Mouse (Mus musculus) MEL (cell line): Measurements from ENCODE around the gene Bahcc1. TPM values are rescaled to one million over a fixed set of nuclear protein-coding genes. Genes with fewer than 3 reads are reported as not detected.

Source experiments
- DNase-seq: peaks from one replicate; pipeline ENCODE4 v3.0.0; 2011; ENCODE audit warnings: low read depth, low spot score
- H3K27ac ChIP-seq: 2 replicates; pipeline ENCODE4 v1.5.1; 2012; ENCODE audit warnings: low read depth, mild to moderate bottlenecking, control low read depth, low read length, moderate library complexity; ENCODE audit not compliant: control insufficient read depth
- H3K27me3 ChIP-seq, 2 experiments: fragments of 150-350 bp in 1 of 2; sonication (generic) in 1 of 2; 2 replicates each; pipeline ENCODE4 v1.6.1; 2012; ENCODE audit warnings: low read length in 2 of 2, mild to moderate bottlenecking in 2 of 2, improper control_type of control experiment in 1 of 2, moderate library complexity in 1 of 2; ENCODE audit not compliant: insufficient read depth in 2 of 2, control insufficient read depth in 1 of 2
- H3K36me3 ChIP-seq, 2 experiments: 2 replicates each; pipeline ENCODE4 v1.6.1; 2012 to 2014; ENCODE audit warnings: low read length in 2 of 2, improper control_type of control experiment in 1 of 2, inconsistent platforms in 1 of 2, mild to moderate bottlenecking in 1 of 2; ENCODE audit not compliant: insufficient read depth in 2 of 2, control insufficient read depth in 1 of 2
- H3K4me1 ChIP-seq, 2 experiments: fragments of 150-350 bp in 1 of 2; sonication (generic) in 1 of 2; 2 replicates each; pipeline ENCODE4 v1.6.1; 2012; ENCODE audit warnings: low read length in 2 of 2, improper control_type of control experiment in 1 of 2, mild to moderate bottlenecking in 1 of 2; ENCODE audit not compliant: insufficient read depth in 2 of 2, control insufficient read depth in 1 of 2
- H3K4me3 ChIP-seq, 2 experiments: fragments of 150-350 bp in 1 of 2; sonication (generic) in 1 of 2; 2 replicates each; pipeline ENCODE4 v1.5.1; 2012; ENCODE audit warnings: low read depth in 2 of 2, low read length in 2 of 2, mild to moderate bottlenecking in 2 of 2, moderate library complexity in 2 of 2, control low read depth in 1 of 2, improper control_type of control experiment in 1 of 2; ENCODE audit not compliant: control insufficient read depth in 1 of 2, insufficient read depth in 1 of 2
- H3K79me2 ChIP-seq: 2 replicates; pipeline ENCODE4 v1.6.1; 2012; ENCODE audit warnings: mild to moderate bottlenecking, low read length, moderate library complexity; ENCODE audit not compliant: control insufficient read depth, poor library complexity, insufficient read depth
- H3K9ac ChIP-seq: 2 replicates; pipeline ENCODE4 v1.6.1; 2012; ENCODE audit warnings: low read depth, mild to moderate bottlenecking, control low read depth, low read length, moderate library complexity; ENCODE audit not compliant: control insufficient read depth, poor library complexity, severe bottlenecking
- H3K9me3 ChIP-seq: fragments of 150-350 bp; sonication (generic); replicated peaks from 2 replicates; pipeline ENCODE4 v1.6.1; 2012; ENCODE audit warnings: mild to moderate bottlenecking, low read length, improper control_type of control experiment, moderate library complexity; ENCODE audit not compliant: insufficient read depth
- BHLHE40 ChIP-seq: IDR thresholded peaks from 2 replicates; pipeline ENCODE4 v1.6.1; 2012; ENCODE audit warnings: low read depth, mild to moderate bottlenecking, inconsistent platforms, low read length, improper control_type of control experiment, borderline replicate concordance
- E2F4 ChIP-seq: IDR thresholded peaks from 2 replicates; pipeline ENCODE4 v1.6.1; 2011; ENCODE audit warnings: low read depth, low read length, improper control_type of control experiment, borderline replicate concordance
- ETS1 ChIP-seq: IDR thresholded peaks from 2 replicates; pipeline ENCODE4 v1.6.1; 2012; ENCODE audit warnings: low read depth, mild to moderate bottlenecking, inconsistent platforms, low read length, improper control_type of control experiment, moderate library complexity
- GATA1 ChIP-seq: IDR thresholded peaks from 2 replicates; pipeline ENCODE4 v1.6.1; 2011; ENCODE audit warnings: low read depth, low read length, improper control_type of control experiment
- NELFE ChIP-seq: IDR thresholded peaks from 2 replicates; pipeline ENCODE4 v1.6.1; 2011; ENCODE audit warnings: low read depth, low read length, improper control_type of control experiment
- NRF1 ChIP-seq: IDR thresholded peaks from 2 replicates; pipeline ENCODE4 v1.6.1; 2014; ENCODE audit warnings: low read depth, mild to moderate bottlenecking, inconsistent platforms, low read length, improper control_type of control experiment, moderate library complexity; ENCODE audit not compliant: poor library complexity, insufficient read depth, severe bottlenecking
- POLR2AphosphoS2 ChIP-seq: IDR thresholded peaks from 2 replicates; pipeline ENCODE4 v1.6.1; 2011; ENCODE audit warnings: low read length, improper control_type of control experiment
- RAD21 ChIP-seq: IDR thresholded peaks from 2 replicates; pipeline ENCODE4 v1.6.1; 2011; ENCODE audit warnings: mild to moderate bottlenecking, low read depth, low read length, improper control_type of control experiment
- TBP ChIP-seq: IDR thresholded peaks from 2 replicates; pipeline ENCODE4 v1.8.0; 2011; ENCODE audit warnings: low read depth, low read length, improper control_type of control experiment
- TCF12 ChIP-seq: IDR thresholded peaks from 2 replicates; pipeline ENCODE4 v1.6.1; 2014; ENCODE audit warnings: low read depth, mild to moderate bottlenecking, inconsistent platforms, low read length, improper control_type of control experiment, moderate library complexity
- UBTF ChIP-seq: IDR thresholded peaks from 2 replicates; pipeline ENCODE4 v1.6.1; 2012; ENCODE audit warnings: low read depth, mild to moderate bottlenecking, inconsistent platforms, low read length, improper control_type of control experiment, moderate library complexity, borderline replicate concordance; ENCODE audit not compliant: insufficient read depth
- USF1 ChIP-seq: IDR thresholded peaks from 2 replicates; pipeline ENCODE4 v1.6.1; 2014; ENCODE audit warnings: low read depth, mild to moderate bottlenecking, inconsistent platforms, low read length, improper control_type of control experiment, moderate library complexity
- ZC3H11A ChIP-seq: IDR thresholded peaks from 2 replicates; pipeline ENCODE4 v1.6.1; 2012; ENCODE audit warnings: low read depth, mild to moderate bottlenecking, inconsistent platforms, low read length, improper control_type of control experiment
- ZKSCAN1 ChIP-seq: IDR thresholded peaks from 2 replicates; pipeline ENCODE4 v1.6.1; 2012; ENCODE audit warnings: low read depth, mild to moderate bottlenecking, inconsistent platforms, low read length, improper control_type of control experiment, moderate library complexity
- ZMIZ1 ChIP-seq: IDR thresholded peaks from 2 replicates; pipeline ENCODE4 v1.6.1; 2012; ENCODE audit warnings: low read depth, mild to moderate bottlenecking, inconsistent platforms, low read length, improper control_type of control experiment, moderate library complexity
- polyA plus RNA-seq, 2 experiments: library from polyadenylated mRNA; stranded (reverse) in 1 of 2; unstranded in 1 of 2; fragments of >175 nt in 1 of 2; fragments of >200 nt in 1 of 2; gene quantifications; 2 replicates each; pipeline versions ENCODE4 v1.2.1 to v1.2.4; 2012; ENCODE audit warnings: low replicate concordance in 2 of 2, low read depth in 1 of 2; ENCODE audit not compliant: insufficient read length in 2 of 2, insufficient read depth in 1 of 2, missing spikeins in 1 of 2
- total RNA-seq: library from RNA; depleted of rRNA; stranded (reverse); fragments of 300-350 nt; gene quantifications from 2 replicates; pipeline ENCODE4 v1.2.3, GENCODE M21; 2012

Bahcc1 gene
- total and polyA plus RNA-seq, 3 experiments: 0.04 to 0.26 TPM; not detected in 1

- no peaks in the 10 kb centered on the region for H3K79me2 ChIP-seq
- no peaks in the 10 kb centered on the region; a peak in 2 of 4 replicates for H3K36me3 ChIP-seq
- no peaks in the 10 kb centered on the region for H3K9me3 ChIP-seq
- H3K27ac ChIP-seq: no peak overlapping the region
- TF ChIP-seq ZKSCAN1 (no peak), NRF1 (no peak), RAD21 (no peak), USF1 (no peak), POLR2AphosphoS2 (no peak), UBTF (no peak), GATA1 (no peak), TBP (no peak), NELFE (no peak)
- TF ChIP-seq, all 39 proteins: peak for 0
- no peak overlapping the region for H3K4me3 ChIP-seq
- no peak overlapping the region for H3K9ac ChIP-seq
- H3K27me3 ChIP-seq: peaks cover 8 to 13% of the 10 kb centered on the region in 2 experiments
- DNase-seq: no peak
- H3K4me1 ChIP-seq: peaks cover 0 to 13% of the 10 kb centered on the region in 2 experiments; a peak in 2 of 4 replicates
These were observed 11.6 kb upstream of the Bahcc1 start for GRCm38 (mm10) chr11:120220963-120221827.

DNA sequence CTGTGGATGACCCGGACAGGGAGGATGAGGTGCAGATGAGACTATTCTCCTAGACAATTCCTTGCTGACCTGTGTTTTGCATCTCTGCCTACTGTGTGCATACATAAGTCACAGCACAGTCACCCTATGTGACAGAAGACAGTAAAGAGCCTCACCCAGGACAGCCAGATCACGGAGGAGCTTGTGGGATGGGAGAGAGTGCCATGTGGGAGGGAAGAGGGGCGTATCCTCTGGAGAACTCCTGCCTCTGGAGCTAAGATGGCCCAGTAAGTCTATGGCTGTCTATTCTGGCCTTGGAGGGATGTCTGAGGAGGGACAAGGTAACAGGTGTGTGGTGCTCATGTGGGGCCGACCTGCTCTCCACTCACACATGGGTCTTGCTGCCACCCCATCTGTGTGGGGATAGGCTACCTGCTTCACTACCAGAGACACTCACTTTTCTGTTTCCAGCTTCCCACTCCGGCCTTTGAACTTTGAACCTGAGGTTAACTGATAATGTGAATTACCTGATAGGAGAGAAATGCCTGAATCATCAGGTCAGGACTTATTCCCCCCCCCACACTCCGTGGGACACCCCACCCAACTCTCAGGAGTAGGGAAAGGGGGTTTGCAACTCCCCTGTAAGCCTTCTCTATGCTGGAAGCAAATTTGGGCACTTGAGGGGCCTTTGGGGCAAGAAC, 10.2 kb upstream of the Bahcc1 start:
- Histone ChIP-seq H3K4me3 (no peak overlapping the region), H3K9me3 (no peaks in the 10 kb centered on the region), H3K27ac (no peak overlapping the region), H3K9ac (no peak overlapping the region), H3K27me3 (peaks cover 8 to 13% of the 10 kb centered on the region in 2 experiments), H3K36me3 (no peaks in the 10 kb centered on the region; a peak in 2 of 4 replicates), H3K79me2 (no peaks in the 10 kb centered on the region), H3K4me1 (peaks cover 0 to 13% of the 10 kb centered on the region in 2 experiments; a peak in 2 of 4 replicates)
- no peak for DNase-seq
- TF ChIP-seq TBP: no peak
- TF ChIP-seq NELFE: no peak
- TF ChIP-seq UBTF: no peak
- no peak for TF ChIP-seq NRF1
- no peak for TF ChIP-seq ZC3H11A
- TF ChIP-seq E2F4: no peak
- no peak for TF ChIP-seq ETS1
- no peak for TF ChIP-seq ZMIZ1
- no peak for TF ChIP-seq BHLHE40
- TF ChIP-seq TCF12: no peak
